Mouse (Mus musculus): ENCODE measurements around the gene Tjp2.

Gene Tjp2

DNA sequence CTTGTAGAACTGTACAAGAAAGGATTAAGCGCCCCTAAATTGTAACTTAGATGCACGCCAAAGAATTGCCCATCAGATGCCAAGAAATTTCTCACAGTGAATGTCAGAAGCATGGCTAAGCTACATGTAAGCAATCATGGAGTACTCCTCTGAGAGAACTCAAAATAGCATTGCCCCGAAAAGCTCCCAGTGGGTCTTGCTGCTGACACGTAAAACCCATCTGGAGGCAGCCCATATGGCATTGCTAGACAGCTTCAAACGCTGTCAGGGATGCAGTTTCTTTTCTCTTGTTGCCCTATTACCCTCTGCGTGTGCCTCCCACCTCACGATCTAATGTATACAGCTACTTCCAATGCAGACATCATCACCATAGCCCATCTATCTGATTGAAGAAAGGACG lies 166.0 kb downstream of the Tjp2 start:
- DNase-seq (ENCODE audit: low read depth, low spot score), result no peak

DNA sequence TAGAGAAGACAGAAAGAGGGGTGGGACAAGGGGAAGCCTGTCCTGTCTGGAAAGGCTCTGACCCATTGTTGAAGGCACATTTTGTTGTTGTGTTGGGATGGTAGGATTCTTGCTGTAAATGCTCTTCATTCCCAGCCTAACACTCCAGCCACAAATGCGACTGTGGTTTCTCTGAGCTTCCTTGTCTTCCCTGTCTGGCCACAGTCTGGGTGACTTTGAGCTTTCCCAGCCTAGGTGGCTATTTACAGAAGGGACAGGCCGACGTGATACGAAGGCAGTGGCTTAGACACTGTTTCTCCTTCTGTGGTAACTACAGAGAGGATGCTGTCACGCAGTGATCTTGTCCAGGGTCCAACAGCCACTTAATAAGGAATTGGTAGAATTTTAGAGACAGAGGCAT lies 166.8 kb downstream of the Tjp2 start:
- DNase-seq (ENCODE audit: low read depth, low spot score), result no peak

DNA sequence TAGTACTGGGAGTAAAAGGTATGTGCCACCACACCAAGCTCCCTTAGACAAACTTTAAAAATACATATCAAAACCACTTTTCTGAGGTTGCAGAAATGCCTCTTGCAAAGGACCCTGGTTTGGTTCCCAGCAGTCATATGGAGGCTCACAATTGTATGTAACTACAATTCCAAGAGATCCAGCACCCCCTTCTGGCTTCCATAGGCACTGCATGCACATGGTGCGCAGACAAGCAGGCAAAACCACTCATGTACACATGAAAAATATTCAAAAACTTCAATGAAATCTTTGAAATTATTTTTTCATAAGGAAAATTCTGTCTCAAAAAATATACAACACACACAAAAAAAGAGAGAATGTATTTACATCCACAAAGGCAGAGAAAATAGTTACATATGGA lies 167.9 kb downstream of the Tjp2 start:
- no peak for DNase-seq (ENCODE audit: low read depth, low spot score)

DNA sequence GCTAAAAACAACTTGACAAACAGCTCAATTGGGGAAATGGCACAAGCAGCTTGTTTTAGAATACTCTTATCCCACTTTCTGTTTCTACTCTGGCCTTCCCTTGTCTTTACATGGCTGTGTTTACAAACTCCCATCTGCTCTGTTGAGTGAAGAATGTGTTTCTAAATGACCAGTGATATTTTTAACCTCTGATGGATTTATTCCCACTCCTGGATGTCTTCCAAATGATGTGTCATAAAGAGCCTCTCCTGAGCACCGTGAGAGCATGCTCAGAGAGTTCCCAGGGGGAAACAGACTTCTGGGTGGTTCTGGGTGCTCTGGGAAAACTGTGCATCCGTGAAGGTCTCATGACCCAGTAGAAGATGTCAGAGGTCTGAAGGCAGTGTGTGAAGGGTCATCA lies 169.9 kb downstream of the Tjp2 start:
- DNase-seq (ENCODE audit: low read depth, low spot score), result peak; percentile 50

DNA sequence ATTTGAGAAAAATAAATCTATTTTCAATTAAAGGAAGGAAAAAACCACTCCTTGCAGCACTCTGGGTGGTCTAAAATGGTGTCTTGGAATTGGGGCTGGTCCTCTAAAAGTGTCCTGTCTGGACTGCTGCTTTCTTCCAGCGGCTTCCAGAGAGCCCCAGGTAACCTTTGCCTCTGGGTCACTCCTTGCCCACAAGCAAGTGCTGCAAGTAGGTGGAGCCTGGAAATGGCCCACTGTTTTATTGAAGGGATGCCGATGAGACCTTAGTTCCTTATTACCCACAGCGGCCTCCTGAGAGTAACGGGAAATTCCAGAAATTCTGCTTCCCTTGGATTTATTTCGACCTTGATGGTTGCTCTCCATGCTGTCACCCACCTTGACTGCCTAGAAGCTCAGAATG lies 170.6 kb downstream of the Tjp2 start:
- no peak for DNase-seq (ENCODE audit: low read depth, low spot score)

DNA sequence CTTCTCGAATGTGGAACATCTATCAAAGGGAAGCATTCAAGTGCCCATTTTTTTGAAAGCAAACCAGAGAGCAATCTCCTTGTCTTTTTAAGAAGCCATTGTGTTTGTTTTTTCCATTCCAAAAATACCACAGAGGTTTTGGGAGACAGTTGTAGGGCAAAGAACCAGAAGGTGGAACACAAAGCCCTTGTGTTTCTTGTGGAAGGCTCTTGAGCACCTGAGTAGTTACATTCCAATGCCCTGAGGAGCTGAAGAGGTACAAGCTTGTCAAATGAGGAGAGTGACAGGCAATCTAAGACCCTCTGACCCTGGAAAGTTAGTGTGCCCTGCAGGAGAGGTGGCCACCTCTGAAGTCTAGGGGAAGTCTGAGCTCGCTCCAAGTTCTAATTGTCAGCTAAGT lies 174.3 kb downstream of the Tjp2 start:
- DNase-seq (ENCODE audit: low read depth, low spot score), result no peak

DNA sequence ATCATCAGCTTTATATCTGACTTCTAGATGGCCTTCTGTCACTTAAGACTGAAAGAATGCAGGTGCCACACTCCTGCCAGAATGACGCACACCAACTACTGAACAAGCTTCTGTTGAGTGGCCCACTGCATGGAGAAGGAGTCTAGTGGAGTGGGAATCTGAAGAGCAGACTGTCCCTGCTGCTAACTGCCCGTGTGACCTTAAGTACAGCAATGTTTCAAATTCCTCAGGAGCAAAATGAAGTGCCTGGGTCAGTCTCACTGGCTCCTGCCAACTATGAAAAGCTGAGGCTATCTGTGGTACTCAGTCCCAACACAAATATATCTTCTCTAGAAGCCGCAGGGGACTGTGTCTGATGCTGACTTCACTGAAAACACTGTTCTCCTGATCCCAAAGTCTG lies 175.5 kb downstream of the Tjp2 start:
- no peak for DNase-seq (ENCODE audit: low read depth, low spot score)

DNA sequence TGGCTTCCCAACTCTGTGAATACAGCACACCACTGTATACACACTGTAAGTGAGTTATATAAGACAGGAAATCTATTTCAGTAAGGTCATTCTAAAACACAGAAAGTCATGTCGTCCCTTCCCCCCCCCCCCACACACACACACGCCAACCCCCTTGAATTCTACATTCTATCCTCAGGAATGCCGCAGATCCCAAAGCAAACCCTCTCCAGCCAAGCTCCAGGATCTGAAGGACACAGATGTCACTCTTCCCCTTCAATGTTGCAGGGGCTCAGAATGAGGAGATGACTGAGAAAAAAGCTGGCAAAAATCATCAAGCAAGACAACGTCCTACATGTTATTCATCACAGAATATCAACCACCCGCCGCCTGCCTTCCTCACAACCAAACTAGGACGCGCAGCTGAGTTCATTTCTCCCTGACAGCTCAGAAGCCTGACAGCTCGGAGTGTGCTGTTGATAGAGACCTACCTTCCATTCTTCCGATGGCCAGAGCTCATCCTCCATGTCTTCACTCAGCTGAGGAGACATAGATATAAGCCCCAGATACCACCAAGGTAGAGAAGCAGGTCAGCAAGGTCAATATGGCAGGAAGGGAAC lies 178.3 kb downstream of the Tjp2 start:
- no peak for DNase-seq (ENCODE audit: low read depth, low spot score)
